Mouse (Mus musculus): Measurements from ENCODE around the gene Dnaja2.

Gene Dnaja2

DNA sequence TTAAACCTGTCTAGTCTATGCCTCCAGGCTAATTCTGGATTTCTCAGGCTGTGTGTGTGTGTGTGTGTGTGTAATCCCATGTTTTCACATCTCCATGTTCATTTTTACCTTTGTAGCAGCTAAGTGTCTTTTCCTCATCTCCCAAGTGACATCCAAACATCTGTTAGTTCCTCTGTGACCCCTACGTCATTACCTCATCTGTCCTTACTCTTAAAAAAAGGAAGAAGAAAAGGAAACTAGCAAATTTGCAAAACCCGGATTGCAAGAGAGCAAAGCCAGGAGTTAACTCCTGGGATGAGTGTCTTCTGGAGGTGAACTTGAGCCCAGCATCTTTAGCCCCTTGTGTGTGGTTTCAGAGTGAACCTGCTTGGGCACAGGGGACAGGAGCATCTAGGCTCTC is 52.8 kb downstream of the Dnaja2 start:
- no peak for DNase-seq (ENCODE audit: low spot score in 2 of 2)

DNA sequence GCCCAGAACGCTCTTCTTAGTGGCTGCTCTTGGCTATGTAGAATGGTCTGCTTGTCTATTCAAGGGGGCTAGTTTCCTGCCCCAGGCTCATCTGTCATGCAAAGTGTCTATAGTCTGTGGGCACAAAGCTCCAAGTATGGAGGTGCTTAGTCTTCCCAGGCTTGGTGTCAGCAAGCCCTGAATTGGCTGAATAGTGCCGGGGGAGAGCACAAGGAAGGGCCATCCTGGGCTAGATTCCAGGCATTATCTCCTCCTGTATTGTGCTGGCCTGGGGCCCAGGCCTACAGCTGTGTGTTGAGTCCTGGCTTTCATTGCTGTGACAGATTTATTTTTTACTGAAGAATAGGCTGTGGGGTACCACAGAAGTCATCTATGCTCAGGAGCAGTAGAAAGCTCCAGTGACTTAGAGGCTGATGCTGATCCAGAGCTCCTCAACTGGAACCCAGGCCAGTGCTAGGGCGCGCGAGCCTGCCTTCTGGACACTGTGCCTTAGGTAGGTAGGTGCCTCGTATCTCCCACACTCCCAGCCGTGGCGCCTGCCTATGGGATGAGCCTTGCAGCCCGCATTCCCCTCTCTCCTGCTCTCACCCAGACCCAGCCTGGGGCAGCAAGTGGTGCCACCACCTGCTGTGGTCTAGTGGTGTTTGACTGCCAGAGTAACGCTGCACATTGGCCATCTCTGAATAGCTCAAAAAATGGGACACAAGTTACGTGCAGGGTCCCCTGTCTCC is 54.0 kb downstream of the Dnaja2 start:
- DNase-seq (ENCODE audit: low spot score in 2 of 2), result no peak

- DNase-seq (ENCODE audit: low spot score in 2 of 2), result no peak
Observed at GRCm38 (mm10) chr8:85500460-85500859, 54.7 kb downstream of the Dnaja2 start.

- no peak for DNase-seq (ENCODE audit: low spot score in 2 of 2)
Observed at GRCm38 (mm10) chr8:85498577-85498976, 56.6 kb downstream of the Dnaja2 start.

DNA sequence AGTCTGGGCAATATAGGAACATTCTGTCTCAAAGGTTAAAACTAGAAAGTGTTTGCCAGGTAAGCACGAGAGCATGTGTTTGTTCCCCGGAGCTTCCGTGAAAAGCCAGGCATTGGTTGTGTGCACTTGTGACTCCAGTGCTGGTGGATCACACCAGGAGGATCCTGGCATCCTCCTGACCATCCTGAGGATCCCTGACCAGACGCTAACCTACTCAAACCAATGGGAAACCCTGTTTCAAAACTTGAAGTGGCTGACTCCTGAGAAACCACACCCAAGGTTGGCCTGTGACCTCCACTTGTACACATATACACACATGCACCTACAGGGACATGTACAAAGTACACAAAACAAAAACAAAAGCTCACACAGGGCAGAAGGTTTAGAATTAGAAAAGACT is 58.4 kb downstream of the Dnaja2 start:
- DNase-seq (ENCODE audit: low spot score in 2 of 2), result no peak

DNA sequence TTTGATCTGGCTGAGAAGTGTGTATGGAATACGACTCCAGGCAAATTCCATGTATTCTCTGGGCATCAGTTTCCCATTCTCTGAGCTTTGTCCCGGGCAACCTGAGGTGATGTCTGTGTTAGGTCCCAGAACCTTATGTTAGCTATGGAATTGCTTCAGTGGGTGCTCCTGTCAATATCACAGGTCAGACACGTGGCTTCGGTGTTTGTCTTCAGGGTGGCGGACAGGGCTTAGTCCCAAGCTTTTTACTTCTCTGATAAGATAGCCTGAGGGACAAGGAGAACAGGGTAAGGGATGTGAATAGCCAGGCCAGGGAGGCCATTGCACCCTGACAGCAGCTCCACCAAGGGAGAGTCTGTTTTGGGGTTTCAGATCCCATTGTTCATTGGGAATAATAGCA is 59.0 kb downstream of the Dnaja2 start:
- no peak for DNase-seq (ENCODE audit: low spot score in 2 of 2)

GRCm38 (mm10) chr8:85492940-85493931 is 61.9 kb downstream of the Dnaja2 start:
- peak in 1 of 2 experiments; percentile 47 for DNase-seq (ENCODE audit: low spot score in 2 of 2)

DNA sequence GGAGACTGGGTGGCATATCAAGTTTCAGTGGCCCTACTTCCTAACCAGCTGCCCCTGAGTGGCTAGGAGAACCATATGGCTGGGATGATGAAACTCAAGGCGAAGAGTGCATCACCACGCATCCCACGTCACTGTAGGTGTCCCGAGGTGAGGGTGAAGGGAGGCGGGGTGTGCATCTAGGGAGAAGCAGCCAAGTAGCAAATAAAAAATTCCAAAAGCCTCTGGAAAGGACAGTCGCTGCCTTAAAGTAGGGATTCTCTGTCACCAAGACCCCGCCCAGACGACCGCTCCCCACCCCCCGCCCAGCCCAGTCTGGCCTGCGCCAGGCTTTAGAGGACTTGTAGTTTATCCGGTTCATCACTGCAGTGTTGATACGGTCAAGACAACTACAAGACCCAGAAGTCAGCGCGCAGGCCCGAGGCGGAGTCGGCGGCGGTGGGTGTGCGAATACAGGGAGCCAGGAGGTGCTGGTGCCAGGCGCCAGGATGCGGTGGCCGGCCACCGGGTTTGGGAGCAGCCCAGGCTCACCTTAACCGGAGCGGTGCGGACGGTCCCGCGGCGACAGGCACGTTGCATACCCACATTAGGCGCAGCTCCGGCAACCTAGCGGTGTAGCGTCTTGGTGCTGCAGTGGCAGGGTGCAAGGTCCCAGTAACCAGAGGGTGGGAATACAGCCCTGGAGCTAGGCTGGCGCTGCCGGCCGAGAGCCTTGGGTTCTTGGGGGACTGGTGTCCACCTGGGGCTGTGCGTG is 62.8 kb downstream of the Dnaja2 start, which contains the start of gene Gpt2:
Gene Gpt2 (plus strand): TSS at position 452 of the 751 bp plus-strand sequence.
- peak; percentile 97 for DNase-seq (ENCODE audit: low spot score in 2 of 2)

- no peak for DNase-seq (ENCODE audit: low spot score in 2 of 2)
Observed at GRCm38 (mm10) chr8:85489546-85489945, 65.6 kb downstream of the Dnaja2 start.

GRCm38 (mm10) chr8:85488631-85489030 is 66.5 kb downstream of the Dnaja2 start:
- no peak for DNase-seq (ENCODE audit: low spot score in 2 of 2)

GRCm38 (mm10) chr8:85487906-85488620 is 67.1 kb downstream of the Dnaja2 start:
- no peak for DNase-seq (ENCODE audit: low spot score in 2 of 2)
